Mouse (Mus musculus): ENCODE measurements around the gene Ciao1.

GRCm38 (mm10) chr2:127225261-127225660 is 22.4 kb downstream of the Ciao1 start:
- TF ChIP-seq EP300 (IDR thresholded peaks at IDR 0.05) (no peak), CTCF (IDR thresholded peaks at IDR 0.05) (peak; percentile 11; the same call in 1 of the 2 replicates)

Data from lung, postnatal 0 days (tissue).